Comparison of ENCODE assay signal across 36 mouse cellular contexts in the genomic region with DNA sequence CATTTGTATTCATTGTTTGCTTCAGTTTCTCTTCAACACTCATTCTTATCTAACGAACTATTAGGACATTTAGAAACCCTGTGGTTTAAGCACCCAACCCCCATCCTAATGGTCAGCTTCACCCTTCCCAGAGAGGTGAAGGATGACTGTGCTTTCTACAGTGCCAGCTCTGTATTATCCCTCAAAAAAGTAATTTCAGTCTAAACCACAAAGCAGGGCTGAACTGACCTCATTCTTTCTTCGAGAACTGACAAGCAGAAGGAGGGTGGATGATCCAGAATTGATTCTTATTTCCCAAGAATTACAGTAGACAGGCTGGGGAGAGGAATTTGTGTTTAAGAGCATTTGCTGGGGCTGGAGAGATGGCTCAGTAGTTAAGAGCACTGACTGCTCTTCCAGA. TPM values are rescaled to one million over a fixed set of nuclear protein-coding genes. Genes with fewer than 3 reads are reported as not detected.
DNase-seq lines count a peak whose midpoint lies in the region; ATAC-seq lines count a peak whose summit lies in the region.
"Had no signal": no experiment of that assay in that cellular context is flagged by ENCODE, and none has a peak within 500 bp of the region (broad histone marks: within the 10 kb centered on the region; RNA-seq: fewer than 3 reads in every experiment).

No protein-coding gene starts in this region.

- H3K9me3 ChIP-seq in heart, embryonic 12.5 days (replicated peaks) = no peaks in the 10 kb centered on the region
- H3K9me3 ChIP-seq: embryonic facial prominence, embryonic 10.5 days; embryonic facial prominence, embryonic 15.5 days; forebrain, embryonic 13.5 days; heart, embryonic 15.5 days; hindbrain, embryonic 12.5 days; intestine, embryonic 15.5 days had no signal

- ATAC-seq in heart, embryonic 12.5 days (ENCODE audit: insufficient number of reproducible peaks, low FRiP score) = no peak
- peak; percentile 69 for ATAC-seq in granulocyte monocyte progenitor cell, adult 5-6 weeks (replicated peaks; ENCODE audit: poor library complexity, severe bottlenecking)
- ATAC-seq: forebrain, embryonic 13.5 days; hindbrain, postnatal 0 days; intestine, embryonic 15.5 days had no signal

- WGBS in heart, embryonic 12.5 days = 48% methylated on average over 2 of the region's 2 CpGs

- H3K27me3 ChIP-seq in heart, embryonic 12.5 days (replicated peaks) = no peaks in the 10 kb centered on the region
- H3K27me3 ChIP-seq: embryonic facial prominence, embryonic 15.5 days; forebrain, embryonic 13.5 days; heart, embryonic 15.5 days; hindbrain, embryonic 12.5 days; intestine, embryonic 15.5 days had no signal

- no peak overlapping the region for H3K9ac ChIP-seq in heart, embryonic 12.5 days
- H3K9ac ChIP-seq: embryonic facial prominence, embryonic 15.5 days; forebrain, embryonic 13.5 days; heart, embryonic 15.5 days; hindbrain, embryonic 12.5 days; intestine, embryonic 15.5 days; liver, embryonic 14.5 days had no signal

- H3K4me2 ChIP-seq in heart, embryonic 12.5 days = no peak overlapping the region
- H3K4me2 ChIP-seq: embryonic facial prominence, embryonic 15.5 days; forebrain, embryonic 13.5 days; heart, embryonic 15.5 days; hindbrain, embryonic 12.5 days; intestine, embryonic 15.5 days had no signal

- peak; percentile 55 for DNase-seq in heart, adult 11 months
- DNase-seq in 416B (ENCODE audit: low read depth) (peak; percentile 79), NIH3T3 (ENCODE audit: low read depth) (peak; percentile 84)
- no peak for DNase-seq in thymus, postnatal 10 days (ENCODE audit: low spot score in 2 of 2)
- DNase-seq in embryo, embryonic 10 days (ENCODE audit: low spot score) = no peak
- DNase-seq: cerebellum, adult 11 months; cerebellum, adult 9-11 months; gastrocnemius, postnatal 14 days; heart, adult 18-20 months; heart, postnatal 36 days; kidney, adult 2 months; liver; lung, adult 2 months; lung, postnatal 10 days; midbrain, embryonic 14.5 days; retina, postnatal 1 day; right cerebral cortex, postnatal 14 days; spleen, adult 18-20 months; thymus, postnatal 25 days had no signal

- no peaks in the 10 kb centered on the region for H3K36me3 ChIP-seq in heart, embryonic 12.5 days
- H3K36me3 ChIP-seq: embryonic facial prominence, embryonic 10.5 days; embryonic facial prominence, embryonic 15.5 days; heart, embryonic 15.5 days; hindbrain, embryonic 12.5 days; intestine, embryonic 15.5 days had no signal

- H3K4me1 ChIP-seq in heart, embryonic 12.5 days (replicated peaks) = peaks cover 10% of the 10 kb centered on the region
- H3K4me1 ChIP-seq: embryonic facial prominence, embryonic 10.5 days; embryonic facial prominence, embryonic 15.5 days; forebrain, embryonic 13.5 days; hindbrain, embryonic 12.5 days; intestine, embryonic 15.5 days had no signal

- no peak overlapping the region for H3K4me3 ChIP-seq in heart, embryonic 12.5 days
- H3K4me3 ChIP-seq: embryonic facial prominence, embryonic 10.5 days; embryonic facial prominence, embryonic 15.5 days; forebrain, embryonic 13.5 days; heart, embryonic 15.5 days; hindbrain, embryonic 12.5 days; intestine, embryonic 15.5 days had no signal

- H3K27ac ChIP-seq in heart, embryonic 12.5 days (ENCODE audit: poor library complexity, severe bottlenecking) = no peak overlapping the region
- H3K27ac ChIP-seq: embryonic facial prominence, embryonic 10.5 days; embryonic facial prominence, embryonic 15.5 days; forebrain, embryonic 13.5 days; heart, embryonic 15.5 days; hindbrain, embryonic 12.5 days; hindbrain, postnatal 0 days; intestine, embryonic 15.5 days; liver, embryonic 14.5 days; macrophage had no signal

RNA-seq across cellular contexts. Expression of a gene that starts 13.4 kb away (rescaled TPM):
- 0.18 TPM in 1 of 2 replicates, not detected in the other for polyA plus RNA-seq in heart, embryonic 12.5 days (2016; fragmentation: Nextera tagmentation; extraction: Ambion mirVana)
- not detected in 2 replicates for total RNA-seq in granulocyte monocyte progenitor cell, adult 5-6 weeks (2014; fragmentation: Nextera tagmentation)
- total RNA-seq in granulocyte monocyte progenitor cell, adult 5-6 weeks (2017) = 0.15 TPM in 1 of 2 replicates, not detected in the other
- total RNA-seq: hindbrain, postnatal 0 days; left cerebral cortex, postnatal 10 days; MEL; monocyte, adult 5-6 weeks had no signal
- polyA plus RNA-seq: embryonic facial prominence, embryonic 10.5 days; forebrain, embryonic 13.5 days; heart, embryonic 15.5 days; hindbrain, embryonic 12.5 days; hindbrain, postnatal 0 days; intestine, embryonic 15.5 days; limb, embryonic 11.5 days; liver, embryonic 14.5 days; macrophage; midbrain, embryonic 14.5 days; neural tube, embryonic 14.5 days; stomach, embryonic 16.5 days had no signal

RNA-seq across cellular contexts. Expression of a gene that starts 32.2 kb away (rescaled TPM):
- polyA plus RNA-seq in heart, embryonic 12.5 days (2016; fragmentation: Nextera tagmentation; extraction: Ambion mirVana) = 95.0 and 106 TPM in 2 replicates
- 100.0 and 117 TPM in 2 replicates for total RNA-seq in granulocyte monocyte progenitor cell, adult 5-6 weeks (2014; fragmentation: Nextera tagmentation)
- 78.2 and 92.9 TPM in 2 replicates for total RNA-seq in granulocyte monocyte progenitor cell, adult 5-6 weeks (2017)

RNA-seq across cellular contexts. Expression of a gene that starts 52.5 kb away (rescaled TPM):
- polyA plus RNA-seq in heart, embryonic 12.5 days (2016; fragmentation: Nextera tagmentation; extraction: Ambion mirVana) = 195 and 209 TPM in 2 replicates
- 322 and 433 TPM in 2 replicates for total RNA-seq in granulocyte monocyte progenitor cell, adult 5-6 weeks (2014; fragmentation: Nextera tagmentation)
- 678 and 830 TPM in 2 replicates for total RNA-seq in granulocyte monocyte progenitor cell, adult 5-6 weeks (2017)

Comparison
In these comparisons a context has a peak if more than half of its experiments do, and no peak if none do; other contexts are left out.
1. DNase-seq: peak in heart, adult 11 months (single experiment), 416B (single experiment) and NIH3T3 (single experiment); none in thymus, postnatal 10 days (0 of 2) and embryo, embryonic 10 days (single experiment).